Mouse (Mus musculus) telencephalon, adult 2 months (tissue): Measurements from ENCODE around the gene Armc6.
A peak's percentile ranks its signal among the peaks of the same experiment; 100 is the strongest.

Experiments
- DNase-seq: peaks from one replicate; pipeline ENCODE4 v3.0.0-alpha.2; 2011; ENCODE audit warnings: low read depth, low spot score

The Armc6 gene

DNA sequence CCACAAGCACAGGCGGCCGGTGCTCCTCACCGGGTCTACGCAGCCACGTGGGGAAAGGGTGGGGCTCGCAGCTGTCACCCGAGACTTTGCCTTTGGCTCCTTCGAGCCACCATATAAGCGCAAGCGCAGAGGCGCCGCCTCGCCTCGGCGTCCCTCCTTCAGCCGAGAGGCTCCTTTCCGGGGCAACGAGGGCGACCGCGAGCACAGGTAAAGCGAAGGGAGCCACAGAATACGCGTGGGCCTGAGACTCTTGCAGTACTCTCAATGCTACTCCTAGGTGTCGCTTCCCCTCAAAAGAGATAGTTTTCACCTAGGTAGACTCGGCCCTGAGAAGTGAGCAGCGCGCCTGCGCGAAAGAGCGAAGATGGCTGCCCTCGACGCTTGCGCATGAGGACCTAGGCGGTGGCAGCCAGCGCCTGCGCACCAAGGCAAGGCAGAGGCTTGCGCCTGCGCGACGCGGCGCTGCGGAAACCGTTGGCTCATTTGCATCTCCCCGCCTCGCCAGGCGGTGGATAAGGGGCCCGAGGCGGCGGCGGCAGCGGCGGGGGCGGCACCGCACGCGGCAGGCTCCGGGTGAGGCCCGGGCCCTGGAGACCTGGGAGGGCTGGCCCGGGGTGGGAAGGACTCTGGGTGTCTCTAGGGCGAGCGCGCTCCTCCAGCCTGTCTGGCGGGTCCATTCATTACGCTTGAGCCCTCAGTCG lies at the start of gene Armc6, which contains the start of gene Sugp2:
Gene Armc6 (minus strand): TSS at position 387 of the 701 bp plus-strand sequence.
Gene Sugp2 (plus strand): TSS at position 147 of the 701 bp plus-strand sequence.
- DNase-seq = peak; percentile 92

DNA sequence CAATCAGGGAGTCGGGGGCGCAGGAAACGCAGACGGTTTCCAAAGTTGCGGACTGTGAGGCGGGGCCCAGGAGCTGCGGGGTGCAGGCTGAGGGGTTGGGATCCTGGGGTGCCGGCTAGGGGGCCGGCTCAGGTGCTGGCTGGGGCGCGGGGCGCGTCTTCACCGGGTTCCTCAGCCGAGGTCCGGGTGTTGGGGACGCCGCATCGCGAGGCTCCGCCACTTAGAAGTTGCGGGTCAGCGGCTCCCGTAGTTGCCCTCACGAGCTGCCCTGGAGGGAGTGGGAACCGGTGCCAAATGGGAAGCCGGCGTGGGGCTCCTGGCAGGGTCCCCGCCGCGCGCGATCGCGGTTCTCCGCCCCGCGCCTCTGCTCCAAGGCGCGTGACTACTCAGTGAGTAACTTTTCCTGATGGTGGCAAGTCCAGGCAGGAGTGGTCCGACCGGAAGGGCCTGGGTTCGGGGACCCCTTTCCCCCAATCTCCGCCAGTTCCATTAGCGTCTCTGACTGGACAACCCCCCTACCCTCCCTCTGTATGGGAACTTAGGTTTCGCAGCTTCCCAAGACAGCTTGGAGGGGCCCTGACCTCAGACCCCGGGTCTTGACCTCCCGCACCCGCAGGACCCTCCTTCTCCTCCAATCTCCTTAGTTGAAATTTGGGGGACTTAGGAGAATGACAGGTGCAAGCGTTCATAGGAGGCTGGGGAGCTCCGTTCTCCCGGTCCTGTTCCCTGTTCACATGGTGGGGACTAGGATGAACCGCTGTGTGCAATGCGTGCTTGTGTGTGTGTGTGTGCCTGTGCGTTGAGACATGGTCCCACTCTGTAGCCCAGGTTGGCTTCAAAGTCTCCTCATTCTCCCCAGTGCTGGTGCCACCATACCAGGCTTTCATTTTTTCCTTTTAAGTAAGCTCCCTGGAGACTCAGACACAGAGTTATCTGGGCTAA lies 49.1 kb upstream of the Armc6 start:
- DNase-seq = no peak

DNA sequence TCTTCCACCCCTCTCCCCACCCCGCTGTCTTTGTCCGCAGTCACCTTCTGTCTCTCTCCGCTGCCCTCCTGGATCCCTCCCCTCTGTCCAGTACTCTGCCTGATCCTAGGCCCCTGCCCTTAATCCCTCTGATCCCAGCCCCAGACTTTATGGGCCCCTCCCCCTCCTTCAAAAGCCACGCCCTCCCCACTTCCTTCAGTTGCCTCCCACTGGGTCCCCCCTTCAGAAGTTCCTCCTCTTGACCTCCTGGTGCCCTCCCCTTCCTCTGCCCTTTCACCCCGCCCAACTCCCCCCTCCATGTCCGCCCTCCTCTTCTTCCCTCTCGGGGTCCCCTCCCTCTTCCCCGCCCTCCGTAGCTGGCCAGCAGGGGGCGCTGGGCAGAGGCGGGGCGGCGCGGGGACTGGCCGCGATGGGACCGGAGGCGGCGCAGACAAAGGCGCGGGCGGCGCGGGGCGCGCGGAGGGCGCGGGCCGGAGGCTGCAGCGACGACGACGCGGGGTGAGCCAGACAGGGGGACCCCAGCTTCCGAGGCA lies 48.4 kb upstream of the Armc6 start, which contains the start of gene Homer3:
Gene Homer3 (plus strand): TSS at position 225 of the 533 bp plus-strand sequence.
- peak; percentile 55 for DNase-seq

DNA sequence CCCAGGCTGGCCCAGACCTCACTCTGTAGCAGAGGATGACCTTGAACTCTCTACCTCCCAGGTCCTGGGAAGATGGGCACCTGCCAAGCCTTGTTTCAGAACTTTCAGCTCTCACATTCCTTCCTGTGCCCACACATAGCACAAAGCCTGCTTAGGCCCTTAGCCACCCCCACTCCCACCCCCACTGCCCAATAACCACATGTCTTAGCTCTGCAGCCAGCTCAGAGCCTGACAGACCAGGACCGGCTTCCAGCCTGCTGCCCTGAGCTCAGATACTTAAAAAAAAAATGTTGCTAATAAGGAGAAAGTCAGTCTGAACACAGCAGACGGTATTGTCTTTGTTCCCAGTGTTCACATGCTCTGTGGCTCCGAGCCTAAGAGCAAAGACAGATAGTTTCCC lies 46.7 kb upstream of the Armc6 start:
- DNase-seq = no peak

DNA sequence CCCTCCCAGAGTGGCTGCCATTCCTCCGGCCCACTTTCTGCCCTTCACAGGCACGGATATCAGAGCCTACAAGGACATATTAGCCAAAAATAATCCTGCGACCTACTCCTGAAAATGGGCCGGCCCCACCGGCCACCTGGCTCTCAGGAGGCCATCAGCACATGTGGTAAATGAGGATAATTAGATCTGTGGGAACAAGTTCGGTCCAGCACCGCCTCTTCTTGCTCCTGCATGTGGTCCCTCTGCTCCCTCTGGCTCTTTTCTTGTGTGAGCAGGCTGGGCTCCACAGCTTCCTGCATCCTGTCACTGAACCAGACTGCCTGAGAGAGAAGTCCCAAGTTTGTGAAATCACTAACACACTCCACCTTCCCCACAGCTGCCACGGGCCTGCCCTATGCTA lies 45.0 kb upstream of the Armc6 start:
- DNase-seq = no peak

DNA sequence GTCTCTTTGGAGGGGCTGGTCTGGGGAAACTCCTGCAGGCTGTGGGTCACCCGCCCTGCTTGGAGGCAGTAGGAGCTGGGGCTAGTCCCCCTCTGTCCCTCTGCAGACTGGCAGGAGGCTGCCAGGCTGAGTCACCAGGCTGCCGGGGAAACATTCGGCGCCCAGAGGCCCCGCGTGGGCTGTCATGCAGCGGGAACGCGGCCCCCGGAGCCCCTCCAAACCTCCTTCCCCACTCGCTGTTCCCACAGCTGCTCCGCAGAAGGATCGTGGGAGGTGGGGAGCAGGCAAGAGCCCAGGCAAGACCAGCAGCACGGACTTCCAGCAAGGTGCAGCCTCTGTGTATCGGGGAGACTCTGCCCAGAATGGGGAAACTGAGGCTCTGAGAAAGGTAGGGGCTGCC lies 43.9 kb upstream of the Armc6 start:
- no peak for DNase-seq

GRCm38 (mm10) chr8:70276476-70276875 lies 42.2 kb upstream of the Armc6 start:
- no peak for DNase-seq

DNA sequence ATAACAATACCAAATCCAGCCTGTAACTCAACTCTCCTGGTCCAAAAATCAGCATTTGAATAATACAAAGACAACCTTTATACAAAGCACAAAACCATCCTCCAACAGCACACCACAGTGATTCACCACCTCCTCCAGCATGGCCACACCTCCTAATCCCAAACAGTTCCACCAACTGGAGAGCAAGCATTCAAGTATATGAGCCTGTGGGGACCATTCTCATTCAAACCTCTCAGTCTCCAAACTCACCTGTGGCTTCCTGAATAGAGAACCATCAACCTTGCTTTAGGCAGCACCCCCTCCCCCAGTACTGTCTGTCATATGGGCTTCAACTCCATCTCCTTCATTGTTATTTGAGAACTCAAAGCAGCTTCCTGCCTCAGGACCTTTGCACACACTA lies 40.1 kb upstream of the Armc6 start:
- DNase-seq = no peak

DNA sequence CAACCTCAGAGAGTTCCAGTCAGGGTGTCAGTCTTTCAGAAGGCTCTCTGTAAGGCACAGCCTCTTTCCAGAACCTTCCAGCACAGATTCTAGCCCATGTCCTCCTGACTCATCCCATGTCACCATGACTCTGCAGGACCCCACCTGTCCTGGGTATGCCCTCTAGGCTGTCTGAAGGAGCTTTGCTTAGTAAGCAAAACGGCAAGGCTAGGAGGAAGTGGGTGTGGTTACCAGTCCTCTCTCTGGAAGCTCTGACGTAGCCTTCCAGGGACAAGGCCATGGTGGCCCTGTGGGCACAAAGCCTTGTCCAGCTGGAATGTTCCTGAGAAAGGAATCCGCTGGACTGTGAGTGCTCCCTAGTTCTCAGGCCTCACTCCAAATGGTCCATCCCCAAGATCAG lies 38.7 kb upstream of the Armc6 start:
- DNase-seq = no peak

GRCm38 (mm10) chr8:70268799-70269565 lies 34.7 kb upstream of the Armc6 start:
- DNase-seq = peak; percentile 53

GRCm38 (mm10) chr8:70268311-70268710 lies 34.0 kb upstream of the Armc6 start:
- no peak for DNase-seq

DNA sequence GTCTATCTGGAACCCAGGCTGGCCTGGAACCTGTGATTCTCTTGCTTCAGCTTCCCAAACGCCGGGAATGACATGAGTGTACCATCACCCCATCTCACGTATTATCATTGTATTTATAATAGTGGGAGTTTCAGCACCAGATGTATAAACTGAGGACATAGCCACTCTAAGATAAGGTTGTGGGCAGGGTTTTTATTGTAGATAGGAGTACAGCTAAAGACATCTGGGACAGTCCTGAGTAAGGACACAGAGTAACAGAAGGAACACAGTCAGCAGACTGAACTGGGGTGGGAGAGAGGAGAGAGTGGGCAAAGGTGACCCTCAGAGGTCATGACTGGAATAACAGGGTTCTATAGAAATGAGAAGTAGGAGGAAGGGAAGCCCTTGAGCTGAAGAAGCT lies 33.4 kb upstream of the Armc6 start:
- DNase-seq = no peak

DNA sequence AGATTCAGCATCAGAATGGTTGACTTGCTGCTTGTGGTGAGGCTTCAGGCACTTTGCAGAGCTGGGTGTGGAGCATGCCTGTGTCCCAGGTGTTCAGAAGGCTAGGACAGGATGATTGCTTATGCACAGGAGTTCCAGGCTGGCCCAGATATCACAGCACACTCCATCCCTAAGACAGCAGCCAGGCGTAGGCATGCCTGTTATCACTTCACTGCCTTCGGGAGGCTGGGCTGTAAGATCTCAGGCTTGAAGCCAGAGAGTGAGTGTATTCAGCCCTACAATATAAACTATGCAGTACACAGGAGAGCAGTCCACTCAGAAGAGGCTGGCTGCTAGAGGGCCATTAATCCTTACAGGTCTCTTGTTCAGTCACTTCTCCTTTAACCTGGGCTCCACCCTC lies 24.8 kb upstream of the Armc6 start:
- DNase-seq = no peak

DNA sequence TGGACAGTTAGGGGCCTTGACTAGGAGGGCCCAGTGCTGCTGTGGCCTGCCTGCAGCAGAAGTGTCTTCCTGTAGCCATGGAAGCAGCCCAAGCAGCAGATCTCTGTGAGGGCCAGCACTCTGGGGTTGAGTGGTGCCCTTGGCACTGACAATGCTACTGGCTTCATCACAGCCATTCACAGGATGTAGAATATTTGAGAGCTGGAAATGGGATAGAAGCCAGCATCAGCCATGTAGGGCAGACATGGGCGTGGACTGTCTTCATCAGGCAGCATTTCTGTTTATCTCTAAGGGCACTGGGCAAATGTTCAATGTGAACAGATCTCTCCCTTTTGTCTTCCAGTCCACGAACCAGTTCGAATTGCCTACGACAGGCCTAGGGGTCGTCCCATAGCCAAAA lies 24.3 kb upstream of the Armc6 start:
- no peak for DNase-seq

DNA sequence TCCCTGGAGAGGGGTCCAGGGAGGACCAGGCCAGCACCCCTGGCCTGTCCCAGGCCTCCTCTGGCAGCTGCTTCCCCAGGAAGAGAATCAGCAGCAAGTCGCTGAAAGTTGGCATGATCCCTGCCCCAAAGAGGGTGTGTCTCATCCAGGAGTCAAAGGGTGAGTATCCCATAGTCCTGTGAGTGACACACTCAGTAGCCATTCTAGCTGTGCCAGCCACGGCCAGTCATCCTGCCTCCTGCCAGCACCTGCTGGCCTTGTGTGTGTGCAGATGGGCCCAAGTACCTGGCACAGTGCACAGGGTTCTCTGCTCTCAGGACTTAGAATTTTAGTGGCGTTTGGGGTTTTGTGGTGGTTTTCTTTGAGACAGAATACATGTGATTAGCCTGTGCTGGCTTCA lies 23.2 kb upstream of the Armc6 start:
- no peak for DNase-seq

DNA sequence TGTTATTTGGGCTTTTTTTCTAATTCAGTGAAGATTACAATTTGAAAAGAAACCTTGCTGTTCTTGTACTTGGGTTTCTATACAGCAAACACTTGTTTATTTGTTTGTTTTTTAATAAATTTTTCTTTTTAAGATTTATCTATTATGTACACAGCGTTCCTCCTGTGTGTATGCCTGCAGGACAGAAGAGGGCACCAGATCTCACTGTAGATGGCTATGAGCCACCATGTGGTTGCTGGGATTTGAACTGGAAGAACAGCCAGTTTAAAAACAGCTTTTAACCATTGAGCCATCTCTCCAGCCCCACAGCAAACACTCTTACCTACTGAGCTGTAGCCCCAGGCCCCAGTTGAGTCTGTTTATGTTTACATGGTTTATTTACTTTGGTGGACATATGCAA lies 20.4 kb upstream of the Armc6 start:
- no peak for DNase-seq

DNA sequence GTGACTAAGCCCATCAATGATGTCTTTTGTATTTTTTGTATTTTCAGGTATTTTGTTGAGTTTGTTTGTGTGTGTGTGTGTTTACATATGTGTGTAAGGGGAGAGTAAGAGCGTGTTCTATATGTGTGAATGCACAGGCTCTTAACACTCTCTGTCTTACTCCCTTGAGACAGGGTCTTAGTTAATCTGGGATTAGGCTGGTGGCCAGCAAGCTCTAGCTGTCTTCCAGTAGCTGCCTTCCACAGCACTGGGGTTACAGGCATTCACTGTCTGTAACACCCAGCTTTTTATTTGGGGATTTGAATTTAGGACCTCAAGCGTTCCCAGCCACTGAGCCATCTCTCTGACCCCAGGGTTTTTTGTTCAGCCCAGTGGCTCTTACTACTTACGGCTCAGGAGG lies 13.6 kb upstream of the Armc6 start:
- no peak for DNase-seq

DNA sequence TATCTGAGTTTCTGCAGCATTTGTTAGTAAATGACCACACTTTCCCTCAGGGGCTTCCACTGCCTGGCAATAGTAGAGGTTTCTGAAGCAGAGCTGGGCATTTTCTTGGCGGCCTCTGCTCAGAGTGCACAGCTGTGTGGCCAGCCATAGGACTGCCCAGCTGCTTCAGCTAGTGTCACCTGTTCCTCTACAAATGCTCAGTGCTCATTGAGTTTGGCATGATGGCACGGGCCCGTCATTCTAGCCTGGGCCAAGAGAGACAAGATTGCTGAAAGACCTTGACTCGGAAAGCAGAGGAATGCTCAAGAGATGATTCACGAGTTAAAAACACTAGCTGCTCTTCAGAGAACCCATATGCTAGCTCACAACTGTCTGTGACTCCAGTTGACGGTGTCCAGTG lies 12.4 kb upstream of the Armc6 start:
- DNase-seq = no peak

GRCm38 (mm10) chr8:70240642-70241041 lies 6.4 kb upstream of the Armc6 start:
- no peak for DNase-seq

GRCm38 (mm10) chr8:70237842-70238241 lies 3.6 kb upstream of the Armc6 start:
- no peak for DNase-seq

DNA sequence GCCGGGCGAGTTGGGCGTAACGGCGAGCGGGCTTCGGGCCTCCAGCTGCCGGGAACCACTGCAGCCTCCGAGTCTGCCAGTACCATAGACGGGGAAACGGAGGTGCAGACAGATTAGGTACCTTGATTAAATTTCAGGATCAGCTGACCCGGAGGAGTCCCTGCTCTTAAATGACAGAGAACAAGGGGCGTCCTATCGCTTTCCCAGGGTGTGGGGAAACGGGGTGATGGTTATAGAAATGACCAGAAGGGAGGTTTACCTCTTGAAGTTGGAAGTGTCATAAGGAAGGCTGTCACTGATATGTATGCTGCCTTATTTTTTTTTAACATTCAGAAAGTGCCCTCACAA lies 489 bp upstream of the Armc6 start:
- DNase-seq = no peak

DNA sequence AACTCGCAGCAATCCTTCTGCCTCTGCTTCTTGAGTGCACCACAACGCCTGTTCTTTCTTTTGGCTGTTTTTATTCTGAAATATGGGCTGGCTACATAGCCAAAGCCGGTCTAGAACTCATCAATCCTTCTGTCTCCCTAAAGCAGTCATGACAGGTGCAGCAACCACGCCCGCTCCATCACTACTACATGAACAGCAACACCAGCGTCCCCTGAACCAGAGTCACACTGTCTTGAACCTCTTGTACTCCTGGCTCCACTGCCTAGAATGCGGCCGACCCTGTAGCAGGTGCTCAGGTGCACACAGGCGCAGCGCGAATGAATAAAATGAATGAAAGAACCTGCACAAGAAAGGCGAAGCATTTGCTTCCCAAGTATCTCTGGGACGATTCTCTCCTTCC lies 660 bp downstream of the Armc6 start:
- no peak for DNase-seq
